Mouse (Mus musculus): Measurements from ENCODE around the gene Arel1.

Arel1 gene

DNA sequence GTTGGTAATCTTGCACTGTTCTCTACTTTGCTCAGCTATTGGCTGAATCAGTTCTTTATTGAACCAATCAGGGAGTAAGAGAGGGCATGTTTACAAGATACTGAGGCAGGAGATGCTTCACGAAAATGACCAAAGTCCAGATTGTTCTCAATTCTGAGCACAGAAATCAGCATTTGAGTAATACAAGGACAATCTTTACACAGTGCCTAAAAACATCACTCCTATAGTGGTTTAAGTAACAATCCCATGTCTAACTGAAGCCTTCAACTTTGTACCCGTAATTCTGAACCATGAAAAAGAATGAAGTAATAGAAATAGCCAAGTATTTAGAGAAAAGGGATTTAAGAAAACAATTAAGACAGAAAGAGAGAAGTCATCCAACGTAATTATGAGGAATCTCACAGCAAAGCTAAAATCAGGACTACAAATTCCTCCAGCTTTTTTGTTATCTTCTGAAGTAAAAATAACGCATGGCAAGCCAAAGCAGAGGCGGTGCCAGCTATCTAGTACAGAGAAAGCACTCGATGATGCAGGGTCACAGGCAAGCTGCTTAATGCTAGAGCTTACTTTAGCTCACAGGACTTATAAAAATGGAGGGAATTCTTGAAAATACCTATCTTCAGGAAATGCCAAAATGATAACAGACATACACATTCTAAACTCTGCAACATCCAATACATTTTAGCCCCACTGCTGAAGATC is 22.0 kb downstream of the Arel1 start:
- no peak for DNase-seq

DNA sequence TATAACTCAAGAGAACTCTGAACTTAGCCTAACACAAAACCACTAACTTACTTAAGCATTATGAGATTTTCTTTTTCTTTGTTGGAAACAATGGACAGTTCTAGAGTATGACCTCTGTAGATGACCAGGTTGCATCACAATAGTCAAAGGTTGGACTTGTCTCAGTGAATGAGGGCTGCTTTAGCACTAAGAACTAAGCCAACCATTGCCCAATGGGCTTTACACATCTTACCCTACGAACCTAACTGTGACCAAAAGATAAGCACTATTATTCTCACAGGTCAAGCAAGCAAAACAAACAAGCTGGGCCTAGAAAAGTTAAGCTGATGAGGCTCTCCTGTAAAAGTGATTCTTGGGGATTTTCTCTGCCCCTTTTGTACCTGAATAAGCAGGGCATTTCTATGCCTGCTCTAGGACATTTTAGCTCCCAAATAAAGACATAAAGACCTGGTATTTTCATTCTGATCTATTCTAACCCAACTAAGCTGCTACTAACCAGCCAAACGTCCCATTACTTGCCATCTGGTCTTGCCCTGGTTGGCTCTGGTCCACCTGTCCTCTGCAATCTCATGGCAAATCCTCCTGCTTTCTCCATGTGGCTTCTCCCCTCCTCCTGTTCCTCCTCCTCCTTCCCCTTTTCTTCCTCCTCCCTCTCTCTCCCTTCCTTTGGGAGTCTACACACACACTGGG is 22.7 kb downstream of the Arel1 start:
- DNase-seq, result no peak

DNA sequence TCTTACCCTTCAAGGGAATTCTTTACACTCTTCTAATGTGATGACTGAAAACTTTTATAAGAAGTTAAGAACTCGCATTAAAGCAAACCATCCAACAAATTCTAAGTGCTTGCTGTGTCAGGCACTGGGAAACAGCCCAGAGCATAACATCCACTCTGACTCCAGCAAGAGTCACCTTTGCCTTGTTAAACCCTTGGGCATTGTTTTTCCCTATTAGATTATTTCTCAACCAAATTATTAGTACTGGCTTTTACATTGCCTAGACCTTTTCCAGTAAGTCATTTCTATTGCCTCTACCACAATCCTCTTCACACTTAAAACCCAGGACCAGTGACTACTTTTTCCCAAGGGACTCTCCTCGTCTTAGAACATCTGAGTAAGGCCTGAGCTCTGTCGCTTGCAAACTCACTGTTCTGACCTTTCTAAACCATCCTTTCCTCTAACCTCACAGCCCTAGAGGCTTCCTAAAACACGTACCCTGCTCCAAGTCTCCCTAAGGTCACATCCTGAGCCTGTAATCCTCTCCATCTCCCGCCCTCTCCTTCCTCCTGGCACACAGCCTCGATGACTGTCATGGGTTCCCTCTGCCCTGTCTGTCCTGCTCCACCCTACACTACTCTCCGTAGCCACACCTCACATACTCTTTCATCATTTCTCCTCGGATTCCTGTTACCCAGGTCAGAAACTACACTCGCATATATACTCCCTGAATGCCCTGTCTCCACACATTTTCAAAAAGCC is 25.7 kb downstream of the Arel1 start:
- no peak for DNase-seq

DNA sequence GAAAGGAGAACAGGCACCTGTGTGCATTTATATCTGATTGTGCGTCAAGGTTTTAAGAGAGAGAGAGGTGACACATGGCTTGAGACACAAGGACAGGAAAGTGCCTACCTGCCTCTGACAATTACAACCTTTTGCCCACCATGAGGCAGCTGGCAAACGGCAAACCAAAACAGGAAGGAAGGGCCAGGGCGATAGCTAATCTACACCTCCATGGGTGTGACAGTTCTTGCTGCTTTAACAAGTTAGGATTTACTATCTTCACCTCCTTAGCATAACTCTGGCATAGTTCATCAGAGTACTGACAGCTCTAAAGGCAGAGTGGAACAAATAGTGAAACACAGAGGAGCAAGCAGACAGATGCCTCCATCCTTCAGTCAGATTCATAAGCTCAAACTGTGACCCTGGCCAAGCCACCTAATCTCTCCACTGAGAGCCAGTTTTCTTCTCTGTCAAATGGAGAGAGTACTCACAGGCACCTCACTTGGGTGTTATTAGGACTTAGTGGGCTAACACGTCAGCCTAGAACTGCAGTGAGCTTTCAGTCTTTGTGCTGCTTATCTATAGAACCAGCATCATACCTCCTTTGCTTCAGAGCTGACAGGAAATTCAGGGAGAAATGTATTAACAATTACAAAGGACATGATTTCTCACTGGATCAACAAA is 26.4 kb downstream of the Arel1 start:
- no peak for DNase-seq

DNA sequence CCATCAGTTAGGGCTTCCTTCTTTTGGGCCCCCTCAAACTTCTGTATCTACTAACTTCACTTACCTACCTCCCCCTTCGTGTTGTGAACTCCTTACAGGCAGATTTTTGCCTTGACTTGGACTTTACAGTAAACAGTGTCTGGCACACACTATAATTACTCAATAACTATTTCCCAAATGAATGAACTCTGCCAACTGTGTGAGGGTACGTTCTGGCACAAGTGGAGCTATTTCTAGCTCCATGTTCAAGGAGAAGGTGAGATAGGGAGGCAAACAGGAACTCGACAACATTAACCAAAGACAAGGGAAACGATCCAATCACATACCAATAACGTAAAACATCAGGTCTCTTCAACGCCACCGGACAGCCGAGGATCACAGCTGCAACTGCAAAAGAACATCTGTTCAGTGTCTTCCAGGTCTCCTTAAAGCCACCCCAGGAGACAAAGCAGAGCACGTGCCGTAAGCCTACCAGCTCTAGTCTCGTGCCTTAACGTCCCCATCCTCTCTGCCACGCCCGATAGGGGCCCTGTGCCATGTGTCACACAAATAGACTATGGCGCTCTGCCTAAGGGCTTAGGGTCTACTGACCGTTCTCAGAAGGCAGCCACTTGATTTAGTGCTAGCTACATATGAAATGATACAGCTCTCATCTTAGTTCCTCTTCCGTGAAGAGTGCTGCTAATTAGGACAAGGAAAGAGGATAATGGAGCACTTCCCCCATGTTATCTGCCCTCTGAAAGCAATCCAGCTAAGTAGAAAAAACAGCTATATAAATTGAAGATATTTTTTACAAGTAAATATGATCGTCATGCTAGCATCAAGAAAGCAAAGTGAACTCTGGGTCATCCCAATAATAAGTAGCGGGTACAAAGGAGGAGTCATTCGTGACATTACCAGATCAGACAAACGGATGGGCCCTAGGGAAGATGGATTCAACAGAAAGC is 27.4 kb downstream of the Arel1 start:
- DNase-seq, result no peak

DNA sequence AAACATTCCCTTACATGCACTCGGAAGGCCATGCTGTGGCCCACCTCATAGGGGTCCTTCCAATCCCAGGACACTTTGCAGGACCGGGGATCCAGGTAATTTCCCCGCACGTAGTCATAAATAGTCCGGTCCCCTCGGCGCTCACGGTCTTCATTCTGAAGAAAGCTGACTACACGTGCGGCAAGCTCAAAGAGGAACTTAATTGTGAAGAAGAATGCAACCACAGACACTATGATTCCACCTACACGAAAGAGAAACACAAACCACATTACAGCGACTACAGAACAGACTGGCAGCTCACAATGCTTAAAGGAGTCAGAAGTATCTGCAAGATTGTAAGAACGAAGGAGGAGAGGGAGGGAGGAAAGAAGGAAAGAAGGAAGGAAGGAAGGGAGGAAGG is 29.0 kb downstream of the Arel1 start:
- no peak for DNase-seq

DNA sequence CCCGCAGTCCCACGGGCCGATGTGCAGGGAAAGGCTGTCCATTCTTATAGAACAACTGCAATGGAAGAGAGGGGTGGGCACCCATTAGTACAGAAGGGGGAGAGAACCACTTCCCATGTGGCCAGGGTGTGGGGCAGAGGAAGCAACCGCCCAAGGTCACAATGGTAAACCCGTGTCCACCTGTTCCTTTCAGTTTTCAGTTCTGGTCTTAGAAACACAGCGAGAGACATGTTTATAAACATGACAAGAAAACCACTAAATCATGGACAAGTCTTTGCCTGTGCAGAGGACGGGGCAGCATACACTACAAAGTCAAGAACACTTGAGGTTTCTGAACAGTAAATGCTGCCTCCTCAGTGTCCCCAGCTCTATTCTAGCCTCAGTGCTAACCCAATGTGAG is 30.4 kb downstream of the Arel1 start:
- no peak for DNase-seq

DNA sequence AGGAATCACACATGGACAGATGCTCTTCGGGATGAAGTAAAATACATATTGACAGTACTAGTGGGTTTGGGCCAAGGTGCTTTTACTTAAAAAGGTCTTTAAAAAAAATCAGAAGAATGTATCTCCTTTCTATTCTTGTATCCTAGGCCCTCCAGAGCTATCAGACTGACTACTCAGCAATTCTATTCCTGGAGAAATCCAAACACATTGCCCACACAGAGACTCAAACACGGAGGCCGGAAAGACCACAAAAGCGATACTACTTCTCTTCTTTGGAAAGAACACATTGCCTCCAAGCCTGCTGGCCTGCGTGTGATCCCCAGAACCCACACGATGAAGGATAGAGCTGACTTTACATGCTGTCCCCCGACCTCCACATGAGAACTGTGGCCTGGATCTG is 31.6 kb downstream of the Arel1 start:
- DNase-seq, result peak; percentile 27

DNA sequence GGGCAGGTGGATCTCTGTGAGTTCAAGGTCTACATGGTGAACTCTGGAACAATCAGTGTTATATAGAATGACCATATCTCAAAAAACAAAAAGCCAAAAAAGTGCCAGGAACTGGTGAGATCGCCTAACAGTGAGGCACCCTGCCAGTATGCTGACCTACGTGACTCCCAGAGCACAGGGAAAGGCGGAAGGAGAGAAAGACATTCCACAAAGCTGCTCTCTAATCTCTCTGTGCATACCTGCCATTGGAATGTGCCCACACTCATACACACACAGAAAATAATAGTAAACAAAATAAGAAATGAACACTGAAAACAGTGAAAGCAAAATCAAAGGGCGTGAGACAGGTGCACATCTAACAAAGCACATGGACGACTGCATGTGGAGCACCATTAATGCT is 35.4 kb downstream of the Arel1 start:
- no peak for DNase-seq

DNA sequence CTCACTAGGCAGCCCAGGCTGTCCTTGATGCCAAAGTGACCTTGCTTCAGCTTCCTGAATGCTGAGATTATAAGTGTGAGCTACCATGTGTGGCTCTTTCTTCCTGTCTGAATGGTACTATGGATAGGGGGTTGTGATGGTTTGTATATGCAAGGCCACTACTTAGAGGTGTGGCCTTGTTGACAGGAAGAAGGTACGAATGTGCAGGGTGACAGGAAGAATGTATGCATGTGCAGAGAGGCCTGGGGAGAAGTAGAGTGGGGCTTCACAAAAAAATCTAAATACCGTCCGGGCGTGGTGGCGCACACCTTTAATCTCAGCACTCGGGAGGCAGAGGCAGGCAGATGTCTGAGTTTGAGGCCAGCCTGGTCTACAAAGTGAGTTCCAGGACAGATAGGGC is 38.5 kb downstream of the Arel1 start:
- no peak for DNase-seq

DNA sequence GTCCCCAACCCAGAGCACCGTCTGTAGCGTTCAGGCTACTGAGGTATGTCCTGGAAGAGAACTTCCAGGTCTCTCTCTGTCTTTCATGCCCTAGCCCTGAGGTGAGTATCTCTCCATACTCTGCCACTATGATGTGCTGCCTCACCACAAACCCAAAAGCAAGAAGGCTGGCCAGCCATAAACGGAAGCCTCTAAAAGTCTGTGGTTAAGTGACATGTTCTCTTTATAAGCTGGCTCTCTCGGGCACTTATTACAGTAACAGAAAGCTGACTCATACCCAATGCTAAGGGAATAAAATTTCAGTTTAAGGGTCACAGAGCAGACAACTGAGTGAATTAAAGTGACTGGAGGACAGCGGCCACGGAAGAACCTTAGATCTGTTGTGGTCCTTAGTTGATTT is 44.2 kb downstream of the Arel1 start:
- DNase-seq, result no peak

DNA sequence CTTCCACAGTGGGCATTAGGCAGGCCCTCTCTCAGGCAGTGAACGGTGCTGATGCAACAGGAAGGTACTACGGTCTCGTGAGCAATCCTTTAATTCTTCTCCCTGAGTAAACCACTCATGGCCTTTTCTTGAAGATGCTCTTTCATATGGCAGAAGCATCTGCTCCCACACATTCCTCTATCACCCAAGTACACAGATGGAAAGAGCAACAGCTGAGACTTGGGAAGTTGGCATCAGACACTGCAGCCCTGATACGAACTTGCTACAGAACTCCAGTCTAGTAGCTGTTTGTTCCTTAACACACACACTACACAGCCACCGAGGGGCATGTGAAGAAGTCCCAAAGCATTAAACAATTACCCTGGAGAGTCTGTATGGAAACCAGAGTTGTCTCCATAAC is 46.4 kb downstream of the Arel1 start:
- no peak for DNase-seq

DNA sequence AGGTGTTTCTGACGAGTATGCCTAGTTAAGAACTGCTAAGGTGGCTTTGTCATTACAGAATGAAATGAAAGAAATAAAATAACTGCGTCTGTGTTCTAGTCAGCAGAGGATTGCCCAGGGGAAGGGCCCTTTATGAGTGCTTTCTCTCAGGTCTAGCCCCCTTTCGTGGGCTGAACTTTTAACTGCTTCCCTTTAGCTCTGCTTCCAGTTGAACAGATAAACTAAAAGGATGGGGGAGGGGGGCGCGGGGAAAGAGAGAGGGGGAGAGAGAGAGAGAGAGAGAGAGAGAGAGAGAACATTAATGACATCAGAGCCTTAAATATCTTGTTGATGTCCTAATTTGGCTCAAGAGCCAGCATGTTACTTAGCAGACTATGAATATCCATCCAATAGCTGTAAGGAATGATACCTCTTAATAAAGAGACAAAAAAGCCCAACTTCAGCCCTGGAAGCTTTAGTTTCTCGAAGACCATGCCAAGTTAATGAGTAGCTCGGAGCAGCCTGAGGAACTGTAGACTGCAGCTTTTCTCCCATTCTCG is 48.8 kb downstream of the Arel1 start:
- no peak for DNase-seq

DNA sequence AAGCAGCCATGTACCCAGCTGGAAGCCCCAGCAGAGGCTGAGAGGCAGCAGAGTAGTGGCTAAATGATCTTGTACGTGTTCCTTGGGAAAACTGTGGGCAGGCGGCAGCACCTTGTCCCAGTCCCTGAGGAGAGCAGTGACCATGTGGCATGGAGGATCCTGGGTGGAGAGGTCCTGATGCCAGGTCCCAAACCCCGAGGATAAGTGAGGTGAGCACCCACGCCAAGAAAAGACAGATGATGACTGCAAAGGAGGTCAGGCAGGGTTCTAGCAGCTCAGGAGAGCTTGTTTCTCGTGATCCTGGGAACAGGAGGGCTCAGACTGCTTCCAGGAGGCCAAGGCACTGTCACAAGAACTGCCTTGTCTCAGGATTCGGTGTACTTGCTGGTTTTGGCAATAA is 51.9 kb downstream of the Arel1 start:
- DNase-seq, result no peak

DNA sequence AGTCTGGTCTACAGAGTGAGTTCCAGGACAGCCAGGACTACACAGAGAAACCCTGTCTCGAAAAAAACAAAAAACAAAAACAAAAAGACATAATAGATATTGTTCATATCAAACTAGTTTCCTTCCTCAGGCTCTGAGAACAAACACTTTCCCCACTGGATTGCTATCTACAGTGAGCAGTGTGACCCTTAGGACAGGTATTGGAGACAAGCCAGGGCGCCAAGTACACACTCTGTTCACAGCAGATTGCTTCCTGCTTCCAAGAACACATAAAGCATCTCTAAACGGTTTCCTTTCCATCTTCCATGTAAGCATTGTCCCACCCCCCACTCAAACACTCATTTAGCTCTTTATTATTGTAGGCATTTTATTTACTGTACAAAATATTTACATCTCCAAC is 52.9 kb downstream of the Arel1 start:
- no peak for DNase-seq

DNA sequence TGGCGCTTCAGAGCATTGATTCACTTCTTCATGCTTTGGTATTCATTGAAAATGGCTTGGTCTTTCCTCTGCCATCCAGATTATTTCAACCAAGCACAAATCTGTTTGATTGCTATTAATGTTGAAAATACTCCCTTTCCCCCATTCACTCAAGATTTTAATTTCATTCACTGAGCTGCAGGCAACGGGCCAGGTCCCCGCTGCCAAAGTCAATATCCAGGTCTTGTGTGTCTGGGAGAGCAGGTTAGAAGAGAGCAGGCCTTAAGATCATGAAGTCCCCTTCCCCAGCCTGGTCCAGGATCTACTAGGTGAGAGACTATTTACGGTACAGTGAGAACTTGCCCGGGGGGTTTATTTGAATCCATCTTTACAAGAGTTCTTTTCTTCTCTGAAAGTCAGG is 55.7 kb downstream of the Arel1 start:
- no peak for DNase-seq

DNA sequence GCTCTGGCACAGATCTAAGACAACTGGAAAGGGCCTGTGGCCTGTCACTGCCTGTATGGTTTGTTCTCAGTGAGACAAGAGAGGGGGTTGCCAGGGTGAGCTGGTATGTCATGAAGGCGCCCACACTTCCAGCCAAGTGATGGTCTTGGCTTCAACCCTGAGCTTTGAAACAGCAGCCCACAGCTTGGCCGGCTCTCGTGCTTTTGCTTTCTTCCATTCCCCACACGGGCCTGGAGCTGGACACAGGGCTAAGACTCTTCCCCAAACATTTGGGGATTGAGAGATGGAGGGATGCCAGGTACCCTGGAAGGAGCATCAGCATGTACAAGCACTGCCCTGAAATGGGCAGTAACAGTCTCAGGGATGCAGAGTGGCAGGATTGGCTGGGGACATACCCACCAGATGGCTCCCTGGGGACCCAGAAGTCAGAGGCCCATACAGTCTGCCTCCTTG is 58.0 kb downstream of the Arel1 start:
- DNase-seq, result no peak

DNA sequence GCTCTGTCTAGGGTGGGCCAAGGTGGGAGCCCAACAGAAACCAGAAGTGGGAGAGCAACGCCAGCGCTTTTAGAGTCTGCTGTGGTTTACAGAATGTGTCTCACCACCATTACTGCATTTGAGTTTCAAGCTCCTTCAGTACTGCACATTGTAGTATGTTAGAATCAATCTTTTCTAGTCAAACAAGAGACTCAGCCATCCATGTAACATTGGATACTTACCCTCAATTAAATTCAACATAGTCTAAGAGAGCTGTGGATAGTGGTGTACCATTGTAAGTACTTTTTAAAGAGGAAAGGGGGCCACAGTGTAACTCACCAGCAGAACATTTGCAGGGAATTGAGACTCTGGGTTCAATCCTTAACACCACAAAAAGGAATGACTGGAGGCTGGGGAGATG is 59.1 kb downstream of the Arel1 start:
- no peak for DNase-seq

DNA sequence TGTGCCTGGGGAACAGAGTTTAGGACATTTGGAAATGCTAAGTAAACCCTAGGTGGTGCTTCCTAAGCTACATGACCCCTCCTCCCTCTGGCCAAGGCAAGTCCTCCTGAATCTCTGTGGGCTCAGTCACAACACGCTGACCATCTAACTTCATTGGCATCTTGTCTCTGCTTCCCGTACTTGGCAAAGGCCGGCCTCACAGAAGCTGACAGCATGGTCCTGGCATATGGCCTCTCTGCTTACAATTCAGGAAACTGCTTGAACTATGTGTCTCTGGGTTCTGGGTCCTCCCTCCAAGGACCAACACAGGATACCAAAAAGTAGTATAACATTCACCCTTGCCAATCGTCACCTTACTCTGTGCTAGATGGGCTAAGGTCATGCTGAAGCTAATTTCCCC is 60.6 kb downstream of the Arel1 start:
- DNase-seq, result no peak

DNA sequence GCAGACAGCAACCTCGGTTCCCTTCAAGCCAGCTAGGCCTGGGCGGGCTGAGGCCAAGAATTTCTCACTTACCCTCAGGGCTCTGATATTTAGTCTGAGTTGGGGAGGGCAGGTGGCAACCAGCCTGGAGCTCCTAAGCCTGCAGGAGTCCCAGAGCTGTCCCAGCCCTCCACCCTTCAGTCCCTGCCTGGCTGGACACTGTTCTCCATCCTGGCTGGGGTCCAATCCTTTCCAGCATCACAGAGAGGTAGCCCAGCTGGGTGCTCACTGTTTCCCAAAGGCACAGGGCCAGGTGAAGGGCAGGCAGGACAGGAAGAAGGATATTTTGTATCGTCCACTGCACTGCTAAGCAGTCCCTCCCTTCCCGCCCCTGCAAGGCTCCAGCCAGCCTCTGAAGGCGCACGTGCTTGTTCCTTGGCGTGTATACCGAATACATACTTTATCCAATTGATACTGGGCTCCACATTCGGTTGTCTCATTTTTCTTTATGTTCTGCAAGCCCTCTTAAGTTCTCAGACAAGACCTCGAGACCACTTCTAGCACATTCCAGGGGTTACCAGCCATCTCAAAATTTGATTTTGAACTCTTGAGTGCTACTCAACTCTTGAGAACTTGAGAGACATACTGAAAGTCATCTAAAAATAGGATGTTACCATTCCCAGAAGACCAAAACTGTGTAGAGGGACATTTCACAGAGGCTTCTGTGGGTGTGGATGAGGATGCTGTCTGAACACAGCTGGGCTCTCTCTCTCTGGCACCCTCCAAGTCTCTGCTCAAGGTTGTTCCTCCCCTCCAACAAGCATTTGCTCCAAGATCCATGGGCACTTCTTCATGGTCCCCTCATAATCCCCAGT is 62.8 kb downstream of the Arel1 start:
- DNase-seq, result no peak

DNA sequence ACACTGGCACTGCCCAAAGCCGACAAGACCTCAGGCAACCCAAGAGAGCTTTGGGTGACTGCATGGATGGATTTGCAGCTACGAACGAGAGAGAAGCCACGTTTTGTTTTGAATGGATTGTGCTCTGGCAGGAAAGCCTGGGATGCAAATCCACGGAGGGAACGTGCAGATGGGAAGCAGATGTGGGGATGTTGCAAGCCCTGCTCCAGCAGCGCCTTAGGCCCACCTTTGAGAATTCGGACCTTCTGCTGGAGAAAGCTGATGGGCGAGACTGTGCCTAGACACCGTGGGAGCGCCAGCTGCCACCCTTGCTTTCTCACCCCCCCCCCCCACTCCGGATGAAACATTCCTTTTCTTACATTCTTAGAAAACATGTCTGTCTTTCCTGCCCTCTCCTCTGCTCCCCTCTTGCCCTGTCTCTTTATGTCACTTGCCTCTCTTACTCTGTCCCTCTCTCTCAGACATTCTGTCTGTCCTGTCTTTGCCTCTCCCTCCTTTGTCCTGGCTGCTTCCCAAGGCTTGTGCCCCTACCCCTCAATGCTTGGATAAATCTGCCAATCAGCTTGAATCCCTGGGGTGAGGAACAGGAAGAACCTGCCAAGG is 63.6 kb downstream of the Arel1 start:
- no peak for DNase-seq

Data from right cerebral cortex, adult 18-20 months (tissue).